Comparison of ENCODE assay signal across 8 mouse cellular contexts in the genomic region with DNA sequence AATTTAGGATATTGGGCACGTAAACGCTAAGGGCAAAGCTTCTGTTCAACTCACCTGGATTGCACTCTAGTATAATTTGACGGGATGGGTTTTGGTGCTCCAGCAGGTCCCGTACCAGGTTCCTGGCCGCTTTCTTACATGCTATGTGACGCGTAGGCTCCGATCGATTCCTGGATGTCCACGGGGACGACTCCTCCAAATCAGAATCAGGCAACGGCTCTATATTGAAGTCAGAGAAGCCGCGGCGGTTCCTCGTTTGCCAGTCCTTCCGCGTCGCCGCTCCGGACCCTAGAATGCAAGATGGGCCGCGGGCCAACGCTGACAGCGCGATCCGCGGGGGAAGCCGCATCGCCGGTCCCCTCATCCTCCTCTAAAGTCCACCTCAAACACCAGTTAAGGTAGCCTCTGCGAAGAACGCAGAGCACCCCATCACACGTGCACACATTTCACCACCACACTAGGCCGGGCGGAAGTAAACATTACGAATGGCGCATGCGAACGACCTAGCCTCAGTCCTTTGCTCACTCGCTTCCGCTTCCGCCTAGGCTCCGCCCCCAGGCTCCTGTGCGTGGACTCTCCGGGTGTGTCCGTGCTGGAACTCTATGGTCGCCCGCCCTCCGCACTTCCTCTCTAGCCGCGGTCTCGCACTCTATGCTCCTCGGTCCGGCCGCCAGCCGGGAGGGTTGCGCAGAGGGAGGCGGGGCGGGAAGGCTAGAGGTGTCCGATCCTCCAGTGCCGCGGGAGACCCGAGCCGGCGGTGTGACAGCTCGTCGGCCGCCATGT. TPM values are rescaled to one million over a fixed set of nuclear protein-coding genes. Genes with fewer than 3 reads are reported as not detected.
DNase-seq lines count a peak whose midpoint lies in the region; ATAC-seq lines count a peak whose summit lies in the region.
"Not testable (repeated sequence)": the region's sequence is repeated elsewhere in the genome, so short reads cannot be mapped to it uniquely, and the experiment has no call there.

Tfb2m (minus strand) TSS at position 500 of the 783 bp plus-strand sequence.
Cnst (plus strand) TSS at position 603 of the 783 bp plus-strand sequence.

- peak within 1 kb of the TSS; percentile 90 for H3K4me2 ChIP-seq in heart, embryonic 13.5 days
- peak within 1 kb of the TSS; percentile 82 for H3K4me2 ChIP-seq in liver, embryonic 12.5 days
- H3K4me2 ChIP-seq in stomach, embryonic 15.5 days: peak within 1 kb of the TSS; percentile 66

- peak within 1 kb of the TSS; percentile 96 for H3K27ac ChIP-seq in heart, embryonic 13.5 days (replicated peaks)
- H3K27ac ChIP-seq in liver, embryonic 12.5 days: peak within 1 kb of the TSS; percentile 97
- peak within 1 kb of the TSS; percentile 95 for H3K27ac ChIP-seq in stomach, embryonic 15.5 days

- under 1% methylated on average over 67 of the region's 69 CpGs for WGBS in heart, embryonic 13.5 days
- 1% methylated on average over 69 of the region's 69 CpGs for WGBS in liver, embryonic 12.5 days (ENCODE audit: insufficient replicate concordance)
- WGBS in stomach, embryonic 15.5 days: under 1% methylated on average over 69 of the region's 69 CpGs

- DNase-seq in CD4-positive helper T cell, adult 2 months (ENCODE audit: low read depth, low spot score): peak; percentile 96
- peak; percentile 95 for DNase-seq in brain, embryonic 18.5 days (ENCODE audit: low read depth, low spot score)
- DNase-seq in kidney, postnatal 10 days: peak; percentile 99
- peak; percentile 97 for DNase-seq in natural killer cell, adult 2 months (ENCODE audit: low spot score in 2 of 2)

- peak within 1 kb of the TSS; percentile 85 for H3K4me3 ChIP-seq in heart, embryonic 13.5 days
- peak within 1 kb of the TSS; percentile 91 for H3K4me3 ChIP-seq in liver, embryonic 12.5 days
- peak within 1 kb of the TSS; percentile 85 for H3K4me3 ChIP-seq in stomach, embryonic 15.5 days (replicated peaks)

- peaks cover 26% of the 10 kb centered on the region for H3K36me3 ChIP-seq in heart, embryonic 13.5 days
- H3K36me3 ChIP-seq in liver, embryonic 12.5 days: peaks cover 36% of the 10 kb centered on the region
- not testable (repeated sequence) for H3K36me3 ChIP-seq in stomach, embryonic 15.5 days

- H3K9ac ChIP-seq in heart, embryonic 13.5 days: peak within 1 kb of the TSS; percentile 93
- peak within 1 kb of the TSS; percentile 94 for H3K9ac ChIP-seq in liver, embryonic 12.5 days
- H3K9ac ChIP-seq in stomach, embryonic 15.5 days: peak within 1 kb of the TSS; percentile 86

- peaks cover 33% of the 10 kb centered on the region for H3K4me1 ChIP-seq in heart, embryonic 13.5 days
- peaks cover 53% of the 10 kb centered on the region for H3K4me1 ChIP-seq in liver, embryonic 12.5 days
- peaks cover 20% of the 10 kb centered on the region for H3K4me1 ChIP-seq in stomach, embryonic 15.5 days

- not testable (repeated sequence) for H3K27me3 ChIP-seq in heart, embryonic 13.5 days (replicated peaks); liver, embryonic 12.5 days (replicated peaks); stomach, embryonic 15.5 days (replicated peaks)

- ATAC-seq in erythroid progenitor cell, adult 5-6 weeks (replicated peaks; ENCODE audit: low FRiP score, poor library complexity, severe bottlenecking): peak; percentile 97
- ATAC-seq in heart, embryonic 13.5 days (ENCODE audit: extremely low read depth, insufficient number of reproducible peaks, low FRiP score, low TSS enrichment): peak; percentile 100
- ATAC-seq in liver, embryonic 12.5 days: peak; percentile 99
- peak; percentile 99 for ATAC-seq in stomach, embryonic 15.5 days (ENCODE audit: insufficient read depth, low FRiP score, low read depth)

- not testable (repeated sequence) for H3K9me3 ChIP-seq in heart, embryonic 13.5 days; liver, embryonic 12.5 days (replicated peaks); stomach, embryonic 15.5 days

RNA-seq across cellular contexts. Expression of gene Tfb2m, which starts in this region (rescaled TPM):
- total RNA-seq in erythroid progenitor cell, adult 5-6 weeks (2015; ENCODE audit: low replicate concordance): 9.2 and 31.4 TPM in 2 replicates
- total RNA-seq in erythroid progenitor cell, adult 5-6 weeks (2017; ENCODE audit: low replicate concordance): 7.9 and 13.0 TPM in 2 replicates
- polyA plus RNA-seq in heart, embryonic 13.5 days (2015; fragmentation: Nextera tagmentation; extraction: Ambion mirVana): 20.2 and 24.8 TPM in 2 replicates
- 13.2 and 17.7 TPM in 2 replicates for polyA plus RNA-seq in liver, embryonic 12.5 days (2016; fragmentation: Nextera tagmentation; extraction: Ambion mirVana)
- 26.8 and 30.1 TPM in 2 replicates for polyA plus RNA-seq in stomach, embryonic 15.5 days (2015; fragmentation: Nextera tagmentation; extraction: Ambion mirVana)

RNA-seq across cellular contexts. Expression of gene Cnst, which starts in this region (rescaled TPM):
- 33.2 and 37.3 TPM in 2 replicates for total RNA-seq in erythroid progenitor cell, adult 5-6 weeks (2015; ENCODE audit: low replicate concordance)
- total RNA-seq in erythroid progenitor cell, adult 5-6 weeks (2017; ENCODE audit: low replicate concordance): 37.8 and 44.5 TPM in 2 replicates
- polyA plus RNA-seq in heart, embryonic 13.5 days (2015; fragmentation: Nextera tagmentation; extraction: Ambion mirVana): 16.0 and 16.6 TPM in 2 replicates
- polyA plus RNA-seq in liver, embryonic 12.5 days (2016; fragmentation: Nextera tagmentation; extraction: Ambion mirVana): 17.8 and 18.7 TPM in 2 replicates
- polyA plus RNA-seq in stomach, embryonic 15.5 days (2015; fragmentation: Nextera tagmentation; extraction: Ambion mirVana): 13.9 and 14.9 TPM in 2 replicates

Comparison
In these comparisons a context has a peak if more than half of its experiments do, and no peak if none do; other contexts are left out.
1. Peak in every context shown above with its lines: DNase-seq, ATAC-seq, H3K4me3 ChIP-seq and H3K27ac ChIP-seq.